Mouse (Mus musculus) kidney, postnatal 14 days (tissue): ENCODE measurements around the gene Wdr19.

ENCODE experiments used
- DNase-seq: peaks from one replicate; pipeline ENCODE4 v3.0.0; 2022; ENCODE audit warnings: mixed read lengths

The Wdr19 gene

GRCm38 (mm10) chr5:65300121-65300520 is 100.6 kb downstream of the Wdr19 start:
- DNase-seq = no peak

DNA sequence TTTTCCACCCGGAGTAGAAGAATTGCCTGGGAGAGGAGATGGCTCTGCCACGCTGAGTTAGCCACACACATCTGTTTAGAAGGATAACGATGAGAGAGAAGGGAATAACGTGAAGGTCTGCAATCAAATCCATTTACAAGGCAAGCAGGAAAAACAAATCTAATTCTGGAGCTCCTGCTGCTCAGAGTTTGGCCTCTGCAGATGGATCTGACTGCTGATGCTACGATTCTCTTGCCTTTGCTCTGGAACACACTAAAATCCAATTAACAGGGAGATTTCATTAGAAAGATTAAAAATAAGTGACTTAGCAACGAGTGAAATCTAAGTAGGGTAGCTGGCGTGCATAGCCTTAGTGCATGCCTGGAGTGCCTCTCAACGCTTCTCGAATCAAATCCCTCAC is 106.0 kb downstream of the Wdr19 start:
- DNase-seq = no peak

DNA sequence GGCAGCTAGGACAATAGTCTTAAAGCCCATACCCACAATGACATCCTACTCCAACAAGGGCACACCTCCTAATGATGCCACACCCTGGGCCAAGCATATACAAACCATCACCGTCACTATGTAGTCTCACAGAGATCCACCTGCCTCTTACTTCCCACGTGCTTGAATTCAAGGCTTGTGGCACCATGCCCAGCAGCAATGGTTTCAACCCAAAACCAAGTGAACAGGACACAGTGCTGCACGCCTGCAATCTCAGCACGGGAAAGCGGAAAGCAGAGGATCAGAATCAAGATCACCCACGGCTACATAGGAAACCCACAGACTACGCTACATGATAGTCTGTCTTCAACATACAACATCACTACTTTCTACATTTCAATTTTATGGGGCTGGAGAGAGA is 108.7 kb downstream of the Wdr19 start:
- no peak for DNase-seq

- no peak for DNase-seq
These were observed 109.4 kb downstream of the Wdr19 start for GRCm38 (mm10) chr5:65308866-65309265.
